Mouse (Mus musculus) leukemia stem cell, adult 10-12 weeks (primary cell): ENCODE data around the gene Ifi213. TPM values are rescaled to one million over a fixed set of nuclear protein-coding genes. Genes with fewer than 3 reads are reported as not detected.

Experiments used
- polyA plus RNA-seq: library from polyadenylated mRNA; stranded (reverse); fragments of >175 nt; gene quantifications from 2 replicates; pipeline ENCODE4 v1.2.3, GENCODE M21; 2012; ENCODE audit warnings: low replicate concordance

Ifi213 gene
- 0.10 and 0.14 TPM in 2 replicates for polyA plus RNA-seq

DNA sequence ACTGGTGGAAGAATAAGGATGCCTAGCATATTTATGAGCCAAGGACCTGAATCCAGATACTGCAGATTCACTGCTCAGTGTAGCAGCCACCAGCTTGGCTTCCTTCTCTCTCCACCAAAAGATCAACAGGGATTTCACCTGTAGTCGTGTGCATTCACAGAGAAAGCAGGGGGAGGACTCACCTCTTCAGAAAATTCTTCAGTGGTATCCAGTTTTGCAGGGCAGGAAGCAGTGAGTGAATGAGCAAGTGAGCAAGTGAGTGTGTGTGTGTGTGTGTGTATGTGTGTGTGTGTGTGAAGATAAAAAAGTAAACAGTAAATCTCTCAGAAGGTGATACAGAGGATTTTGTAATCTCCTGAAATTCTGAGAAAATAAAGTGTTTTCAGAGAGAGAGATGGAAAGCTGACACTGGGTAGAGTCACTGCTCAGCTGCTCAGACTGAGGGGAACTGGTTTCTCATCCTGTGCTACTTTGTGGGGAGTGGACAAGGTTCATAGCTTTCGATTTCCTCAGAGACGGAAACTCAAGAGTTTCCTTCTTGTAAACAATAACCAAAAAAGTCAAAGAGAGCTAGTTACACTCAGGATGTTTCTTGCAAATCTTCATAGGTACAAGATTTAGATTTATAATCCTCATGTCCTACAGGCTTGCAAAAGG is at the start of gene Ifi213:
Ifi213 (minus strand) TSS at position 437 of the 657 bp plus-strand sequence.

DNA sequence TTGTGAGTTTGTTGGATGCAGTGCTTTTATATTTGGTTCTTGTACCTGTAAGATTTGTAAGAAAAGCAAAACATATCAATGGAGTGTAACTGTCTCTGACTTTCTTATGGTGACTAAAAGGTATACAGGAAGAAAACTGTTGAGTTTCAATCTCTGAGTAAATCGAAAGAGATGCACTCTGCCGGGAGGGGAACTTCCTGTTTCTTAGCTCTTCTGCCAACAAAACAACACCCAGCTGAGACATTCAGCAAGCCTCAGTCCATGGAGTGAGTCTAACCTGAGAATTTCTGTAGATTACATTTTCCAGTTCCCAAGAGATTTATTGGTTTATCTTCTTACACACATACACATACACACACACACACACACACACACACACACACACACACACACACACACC is 31.5 kb upstream of the Ifi213 start, which contains the start of gene Ifi209:
Ifi209 (plus strand) TSS at position 296 of the 400 bp plus-strand sequence.

DNA sequence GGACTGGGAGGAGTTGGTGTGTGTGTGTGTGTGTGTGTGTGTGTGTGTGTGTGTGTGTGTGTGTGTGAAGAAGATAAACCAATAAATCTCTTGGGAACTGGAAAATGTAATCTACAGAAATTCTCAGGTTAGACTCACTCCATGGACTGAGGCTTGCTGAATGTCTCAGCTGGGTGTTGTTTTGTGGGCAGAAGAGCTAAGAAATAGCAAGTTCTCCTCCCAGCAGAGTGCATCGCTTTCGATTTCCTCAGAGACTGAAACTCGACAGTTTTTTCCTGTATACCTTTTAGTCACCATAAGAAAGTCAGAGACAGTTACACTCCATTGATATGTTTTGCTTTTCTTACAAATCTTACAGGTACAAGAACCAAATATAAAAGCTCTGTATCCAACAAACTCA is 63.3 kb downstream of the Ifi213 start, which contains the start of gene Ifi214:
Ifi214 (minus strand) TSS at position 167 of the 400 bp plus-strand sequence.

Other genes with a start within 250 kb of the Ifi213 start
- 1.8 and 1.9 TPM in 2 replicates for gene Aim2, start 248.4 kb downstream of the Ifi213 start, polyA plus RNA-seq
- gene Cadm3, start 231.6 kb downstream of the Ifi213 start, polyA plus RNA-seq: 0.29 and 0.64 TPM in 2 replicates
- gene Ifi206, start 108.2 kb downstream of the Ifi213 start, polyA plus RNA-seq: 0.06 TPM in 1 of 2 replicates, not detected in the other
- 0.09 TPM in 1 of 2 replicates, not detected in the other for gene Ifi214, start 63.3 kb downstream of the Ifi213 start, polyA plus RNA-seq
- 0.35 TPM in 1 of 2 replicates, not detected in the other for gene Ifi209, start 31.6 kb upstream of the Ifi213 start, polyA plus RNA-seq
- gene Ifi208, start 74.4 kb upstream of the Ifi213 start, polyA plus RNA-seq: 0.17 and 0.23 TPM in 2 replicates
- 0.12 and 0.49 TPM in 2 replicates for gene Ifi207, start 142.5 kb upstream of the Ifi213 start, polyA plus RNA-seq
- 0.16 TPM in 1 of 2 replicates, not detected in the other for gene Ifi204, start 167.7 kb upstream of the Ifi213 start, polyA plus RNA-seq